Mouse (Mus musculus) CH12.LX (cell line): ENCODE data around the gene Pde1a. TPM values are rescaled to one million over a fixed set of nuclear protein-coding genes. Genes with fewer than 3 reads are reported as not detected.

ENCODE experiments used
- DNase-seq: peaks from one replicate; pipeline ENCODE4 v3.0.0-alpha.2; 2013; ENCODE audit errors: extremely low read depth
- H3K27ac ChIP-seq: 2 replicates; pipeline ENCODE4 v1.5.1; 2012; ENCODE audit warnings: low read depth, mild to moderate bottlenecking, control low read depth, moderate library complexity; ENCODE audit not compliant: insufficient read depth
- H3K27me3 ChIP-seq: replicated peaks from 2 replicates; pipeline ENCODE3; 2012; ENCODE audit warnings: inconsistent platforms
- H3K36me3 ChIP-seq, 2 experiments: replicated peaks in 1 of 2; 2 replicates each; pipeline versions ENCODE3 to v1.6.1; 2012; ENCODE audit warnings: inconsistent platforms in 1 of 2, low read length in 1 of 2, mild to moderate bottlenecking in 1 of 2, mixed read lengths in 1 of 2, moderate library complexity in 1 of 2; ENCODE audit not compliant: control insufficient read depth in 1 of 2, insufficient read depth in 1 of 2
- H3K4me1 ChIP-seq, 2 experiments: 2 replicates each; pipeline ENCODE4 v1.6.1; 2012; ENCODE audit warnings: inconsistent platforms in 1 of 2, moderate library complexity in 1 of 2; ENCODE audit not compliant: insufficient read depth in 2 of 2, control insufficient read depth in 1 of 2
- H3K4me2 ChIP-seq: 2 replicates; pipeline ENCODE4 v1.6.1; 2012; ENCODE audit warnings: low read depth, mild to moderate bottlenecking, control low read depth; ENCODE audit not compliant: poor library complexity, insufficient read depth, severe bottlenecking
- H3K4me3 ChIP-seq, 3 experiments: fragments of 150-350 bp in 1 of 3; sonication (generic) in 1 of 3; replicated peaks in 1 of 3; 2 replicates each; pipeline versions ENCODE3 to v1.5.1; 2011 to 2012; ENCODE audit warnings: low read depth in 2 of 3, low read length in 2 of 3, mild to moderate bottlenecking in 2 of 3, moderate library complexity in 2 of 3, control low read depth in 1 of 3, improper control_type of control experiment in 1 of 3, inconsistent platforms in 1 of 3, mixed read lengths in 1 of 3; ENCODE audit not compliant: poor library complexity in 1 of 3
- H3K79me2 ChIP-seq: replicated peaks from 2 replicates; pipeline ENCODE4 v1.6.1; 2012; ENCODE audit warnings: mild to moderate bottlenecking, moderate library complexity; ENCODE audit not compliant: control insufficient read depth, poor library complexity, insufficient read depth, severe bottlenecking; ENCODE audit errors: extremely low read depth
- H3K9ac ChIP-seq: 2 replicates; pipeline ENCODE4 v1.6.1; 2012; ENCODE audit warnings: low read depth, mild to moderate bottlenecking, control low read depth, moderate library complexity; ENCODE audit not compliant: insufficient read depth
- H3K9me3 ChIP-seq: replicated peaks from 2 replicates; pipeline ENCODE3; 2012; ENCODE audit warnings: low read length, inconsistent platforms, mixed read lengths
- BHLHE40 ChIP-seq: IDR thresholded peaks from 2 replicates; pipeline ENCODE4 v1.6.1; 2011; ENCODE audit warnings: mild to moderate bottlenecking, low read depth, low read length, improper control_type of control experiment
- CTCF ChIP-seq, 2 experiments: IDR thresholded peaks in 1 of 2; conservative IDR thresholded peaks in 1 of 2; 2 replicates each; pipeline ENCODE4 v1.5.1; 2011 to 2012; ENCODE audit warnings: low read depth in 2 of 2, low read length in 2 of 2, improper control_type of control experiment in 1 of 2, inconsistent platforms in 1 of 2, mild to moderate bottlenecking in 1 of 2, moderate library complexity in 1 of 2
- ELF1 ChIP-seq: IDR thresholded peaks from 2 replicates; pipeline ENCODE4 v1.6.1; 2014; ENCODE audit warnings: low read depth, mild to moderate bottlenecking, inconsistent platforms, low read length, improper control_type of control experiment
- EP300 ChIP-seq: IDR thresholded peaks from 2 replicates; pipeline ENCODE4 v1.6.1; 2011; ENCODE audit warnings: low read length, improper control_type of control experiment
- ETS1 ChIP-seq: conservative IDR thresholded peaks from 2 replicates; pipeline ENCODE4 v1.6.1; 2012; ENCODE audit warnings: low read depth, mild to moderate bottlenecking, inconsistent platforms, low read length, improper control_type of control experiment, moderate library complexity
- HCFC1 ChIP-seq: IDR thresholded peaks from 2 replicates; pipeline ENCODE4 v1.6.1; 2012; ENCODE audit warnings: low read depth, mild to moderate bottlenecking, inconsistent platforms, low read length, improper control_type of control experiment
- IRF4 ChIP-seq: IDR thresholded peaks from 2 replicates; pipeline ENCODE4 v1.6.1; 2014; ENCODE audit warnings: low read depth, mild to moderate bottlenecking, inconsistent platforms, low read length, improper control_type of control experiment
- MEF2A ChIP-seq: IDR thresholded peaks from 2 replicates; pipeline ENCODE4 v1.6.1; 2014; ENCODE audit warnings: low read depth, mild to moderate bottlenecking, inconsistent platforms, low read length, improper control_type of control experiment, borderline replicate concordance
- MXI1 ChIP-seq: IDR thresholded peaks from 2 replicates; pipeline ENCODE4 v1.6.1; 2011; ENCODE audit warnings: mild to moderate bottlenecking, low read depth, low read length, improper control_type of control experiment
- NELFE ChIP-seq: IDR thresholded peaks from 2 replicates; pipeline ENCODE4 v1.6.1; 2011; ENCODE audit warnings: low read depth, low read length, improper control_type of control experiment
- NRF1 ChIP-seq: IDR thresholded peaks from 2 replicates; pipeline ENCODE4 v1.6.1; 2014; ENCODE audit warnings: low read depth, mild to moderate bottlenecking, inconsistent platforms, low read length, improper control_type of control experiment, moderate library complexity
- POLR2A ChIP-seq: IDR thresholded peaks from 2 replicates; pipeline ENCODE4 v1.6.1; 2011; ENCODE audit warnings: low read depth, mild to moderate bottlenecking, improper control_type of control experiment, low read length
- POLR2AphosphoS2 ChIP-seq: IDR thresholded peaks from 2 replicates; pipeline ENCODE4 v1.6.1; 2011; ENCODE audit warnings: low read depth, low read length, improper control_type of control experiment
- RCOR1 ChIP-seq: conservative IDR thresholded peaks from 2 replicates; pipeline ENCODE4 v1.6.1; 2012; ENCODE audit warnings: low read depth, mild to moderate bottlenecking, inconsistent platforms, low read length, improper control_type of control experiment
- SIN3A ChIP-seq: IDR thresholded peaks from 2 replicates; pipeline ENCODE4 v1.6.1; 2012; ENCODE audit warnings: low read length, improper control_type of control experiment, inconsistent platforms
- UBTF ChIP-seq: IDR thresholded peaks from 2 replicates; pipeline ENCODE4 v1.6.1; 2012; ENCODE audit warnings: low read depth, mild to moderate bottlenecking, inconsistent platforms, low read length, improper control_type of control experiment, moderate library complexity
- ZC3H11A ChIP-seq: IDR thresholded peaks from 2 replicates; pipeline ENCODE4 v1.6.1; 2012; ENCODE audit warnings: low read depth, mild to moderate bottlenecking, inconsistent platforms, low read length, improper control_type of control experiment
- ZKSCAN1 ChIP-seq: IDR thresholded peaks from 2 replicates; pipeline ENCODE4 v1.6.1; 2012; ENCODE audit warnings: low read depth, inconsistent platforms, low read length, improper control_type of control experiment, borderline replicate concordance
- ZMIZ1 ChIP-seq: IDR thresholded peaks from 2 replicates; pipeline ENCODE4 v1.6.1; 2012; ENCODE audit warnings: low read depth, mild to moderate bottlenecking, inconsistent platforms, low read length, improper control_type of control experiment
- ZNF384 ChIP-seq: IDR thresholded peaks from 2 replicates; pipeline ENCODE4 v1.6.1; 2012; ENCODE audit warnings: low read depth, low read length, improper control_type of control experiment, inconsistent platforms
- dilution Hi-C: fragments of 300-500 bp; cut with MboI; formaldehyde crosslinking; loops from 2 replicates; pipeline ENCODE4 v1.14.3; 2020; ENCODE audit warnings: low sequenced_read_pairs; ENCODE audit not compliant: extremely low pct_unique_long_range_greater_than_20kb, extremely low pct_ligation_motif_present
- in situ Hi-C: fragments of 300-500 bp; cut with MboI; formaldehyde crosslinking; loops from 3 replicates; pipeline ENCODE4 v1.14.3; 2019; ENCODE audit warnings: low sequenced_read_pairs, low pct_ligation_motif_present, low pct_unique_long_range_greater_than_20kb, mixed read lengths
- polyA plus RNA-seq: library from polyadenylated mRNA; unstranded; fragments of >175 nt; gene quantifications from 2 replicates; pipeline ENCODE4 v1.2.1, GENCODE M21; 2012; ENCODE audit warnings: low read depth; ENCODE audit not compliant: insufficient read length
- total RNA-seq, 2 experiments: library from RNA; depleted of rRNA; stranded (reverse); fragments of 300-350 nt in 1 of 2; fragments of >200 nt in 1 of 2; gene quantifications; 2 replicates each; pipeline ENCODE4 v1.2.3; 2012 to 2014

Gene Pde1a
- total and polyA plus RNA-seq, 3 experiments, result 0.05 to 0.08 TPM; not detected in 1

- H3K4me2 ChIP-seq, result no peak overlapping the region
- DNase-seq, result no peak
- in situ Hi-C loops (no loop called here), dilution Hi-C loops (no loop called here)
- TF ChIP-seq ZKSCAN1, result no peak
- TF ChIP-seq HCFC1, result no peak
- TF ChIP-seq ZNF384, result no peak
- TF ChIP-seq RCOR1, result no peak
- TF ChIP-seq MEF2A, result no peak
- no peak for TF ChIP-seq ZMIZ1
- no peak for TF ChIP-seq BHLHE40
- no peak for TF ChIP-seq MXI1
- TF ChIP-seq EP300, result no peak
- no peak for TF ChIP-seq POLR2AphosphoS2
- no peak for TF ChIP-seq ETS1
- TF ChIP-seq CTCF (conservative IDR thresholded peaks at IDR 0.05 in 1 of 2, IDR thresholded peaks at IDR 0.05 in 1 of 2; ENCODE audit: low read depth in 2 of 2, low read length in 2 of 2), result no peak
- TF ChIP-seq ELF1, result no peak
- no peak for TF ChIP-seq UBTF
- TF ChIP-seq NELFE, result no peak
- TF ChIP-seq SIN3A, result no peak
- no peak for TF ChIP-seq NRF1
- TF ChIP-seq ZC3H11A, result no peak
- no peak for TF ChIP-seq IRF4
- H3K36me3 ChIP-seq, result no peaks in the 10 kb centered on the region
- no peak overlapping the region for H3K27ac ChIP-seq
- no peak overlapping the region for H3K9ac ChIP-seq
- H3K4me3 ChIP-seq, result no peak overlapping the region
- H3K9me3 ChIP-seq, result no peaks in the 10 kb centered on the region
- H3K4me1 ChIP-seq, result no peaks in the 10 kb centered on the region
- no peaks in the 10 kb centered on the region for H3K79me2 ChIP-seq
- no peaks in the 10 kb centered on the region for H3K27me3 ChIP-seq
These were observed 152.0 kb downstream of the Pde1a start for GRCm38 (mm10) chr2:79977259-79977658.

- H3K36me3 ChIP-seq, result no peaks in the 10 kb centered on the region
- TF ChIP-seq POLR2A, result no peak
- TF ChIP-seq RCOR1, result no peak
- TF ChIP-seq, all 38 proteins: peak for 0
- H3K27ac ChIP-seq, result no peak overlapping the region
- in situ Hi-C loops (no loop called here), dilution Hi-C loops (no loop called here)
- no peaks in the 10 kb centered on the region for H3K4me1 ChIP-seq
- no peak overlapping the region for H3K4me2 ChIP-seq
- H3K9me3 ChIP-seq, result no peaks in the 10 kb centered on the region
- no peak for DNase-seq
- no peaks in the 10 kb centered on the region for H3K79me2 ChIP-seq
- no peaks in the 10 kb centered on the region for H3K27me3 ChIP-seq
- H3K9ac ChIP-seq, result no peak overlapping the region
- H3K4me3 ChIP-seq, result no peak overlapping the region
These were observed 153.3 kb downstream of the Pde1a start for GRCm38 (mm10) chr2:79975947-79976346.
